Mouse (Mus musculus) heart, embryonic 12.5 days (tissue): ENCODE measurements around the gene Patj. TPM values are rescaled to one million over a fixed set of nuclear protein-coding genes. Genes with fewer than 3 reads are reported as not detected.
"Not testable (repeated sequence)": the region's sequence is repeated elsewhere in the genome, so short reads cannot be mapped to it uniquely, and the experiment has no call there.

ENCODE experiments used
- ATAC-seq: fragments of 200-750 bp; cut with Nextera tagmentation; 2 replicates; pipeline ENCODE4 v1.8.0; 2017; ENCODE audit warnings: moderate TSS enrichment, moderate library complexity; ENCODE audit not compliant: insufficient number of reproducible peaks, low FRiP score
- H3K27ac ChIP-seq: fragments of 300-500 bp; sonication (generic); 2 replicates; pipeline ENCODE4 v1.5.1; 2016; ENCODE audit warnings: mild to moderate bottlenecking, moderate library complexity; ENCODE audit not compliant: poor library complexity, severe bottlenecking
- H3K27me3 ChIP-seq: fragments of 300-500 bp; sonication (generic); replicated peaks from 2 replicates; pipeline ENCODE4 v1.6.1; 2016; ENCODE audit warnings: mild to moderate bottlenecking, moderate library complexity
- H3K36me3 ChIP-seq: fragments of 300-500 bp; sonication (generic); 2 replicates; pipeline ENCODE4 v1.6.1; 2016; ENCODE audit warnings: mild to moderate bottlenecking, moderate library complexity
- H3K4me1 ChIP-seq: fragments of 300-500 bp; sonication (generic); replicated peaks from 2 replicates; pipeline ENCODE4 v1.6.1; 2016; ENCODE audit warnings: mild to moderate bottlenecking
- H3K4me2 ChIP-seq: fragments of 300-500 bp; sonication (generic); 2 replicates; pipeline ENCODE4 v1.6.1; 2016; ENCODE audit warnings: mild to moderate bottlenecking, moderate library complexity
- H3K4me3 ChIP-seq: fragments of 300-500 bp; sonication (generic); 2 replicates; pipeline ENCODE4 v1.5.1; 2016; ENCODE audit warnings: mild to moderate bottlenecking
- H3K9ac ChIP-seq: fragments of 300-500 bp; sonication (generic); 2 replicates; pipeline ENCODE4 v1.6.1; 2016; ENCODE audit warnings: mild to moderate bottlenecking, moderate library complexity
- H3K9me3 ChIP-seq: fragments of 300-500 bp; sonication (generic); replicated peaks from 2 replicates; pipeline ENCODE4 v1.6.1; 2016; ENCODE audit warnings: mild to moderate bottlenecking, moderate library complexity
- WGBS: fragments of 180-500 bp; shearing (Covaris S2); methylation state at CpG from one replicate; pipeline ENCODE4 v1.1.7; 2016; 5-methylcytosine and 5-hydroxymethylcytosine counted together
- polyA plus RNA-seq: library from polyadenylated mRNA; unstranded; fragments of >200 nt; fragmentation: Nextera tagmentation; extraction: Ambion mirVana; gene quantifications from 2 replicates; pipeline ENCODE4 v1.2.1, GENCODE M21; 2016

Gene Patj
- polyA plus RNA-seq, 1 experiment from 2014 or later, result 14.8 TPM

GRCm38 (mm10) chr4:98403492-98403891, 7.9 kb downstream of the Patj start:
- Histone ChIP-seq H3K27ac (no peak overlapping the region), H3K4me3 (no peak overlapping the region), H3K4me2 (no peak overlapping the region), H3K9me3 (no peaks in the 10 kb centered on the region), H3K4me1 (peaks cover 16% of the 10 kb centered on the region), H3K27me3 (no peaks in the 10 kb centered on the region), H3K36me3 (peaks cover 5% of the 10 kb centered on the region; the same call in 1 of the 2 replicates), H3K9ac (no peak overlapping the region)
- WGBS, result 63% methylated on average over 4 of the region's 4 CpGs
- no peak for ATAC-seq

- Histone ChIP-seq H3K27ac (no peak overlapping the region), H3K4me1 (peaks cover 16% of the 10 kb centered on the region), H3K4me2 (no peak overlapping the region), H3K9me3 (no peaks in the 10 kb centered on the region), H3K36me3 (peaks cover 5% of the 10 kb centered on the region; the same call in 1 of the 2 replicates), H3K27me3 (no peaks in the 10 kb centered on the region), H3K9ac (no peak overlapping the region), H3K4me3 (no peak overlapping the region)
- 82% methylated on average over 6 of the region's 6 CpGs for WGBS
- ATAC-seq, result no peak
These were observed 8.8 kb downstream of the Patj start for GRCm38 (mm10) chr4:98404412-98404811.

GRCm38 (mm10) chr4:98408455-98408854, 12.9 kb downstream of the Patj start:
- 85% methylated on average over 4 of the region's 4 CpGs for WGBS

GRCm38 (mm10) chr4:98415150-98415549, 19.6 kb downstream of the Patj start:
- not testable (repeated sequence) for H3K9ac ChIP-seq, H3K27ac ChIP-seq, H3K9me3 ChIP-seq, ATAC-seq, H3K27me3 ChIP-seq, H3K4me2 ChIP-seq, H3K4me1 ChIP-seq, H3K4me3 ChIP-seq
- H3K36me3 ChIP-seq, result peaks cover 39% of the 10 kb centered on the region
- 87% methylated on average over 8 of the region's 8 CpGs for WGBS

More at GRCm38 (mm10) chr4:98408455-98408854, 12.9 kb downstream of the Patj start:
- no peaks in the 10 kb centered on the region for H3K27me3 ChIP-seq
- no peaks in the 10 kb centered on the region for H3K9me3 ChIP-seq
- peaks cover 26% of the 10 kb centered on the region for H3K36me3 ChIP-seq
- H3K4me1 ChIP-seq, result peaks cover 7% of the 10 kb centered on the region; the same call in 1 of the 2 replicates
- no peak for ATAC-seq
- H3K9ac ChIP-seq, result no peak overlapping the region
- H3K27ac ChIP-seq, result no peak overlapping the region
- no peak overlapping the region for H3K4me3 ChIP-seq
- no peak overlapping the region for H3K4me2 ChIP-seq

GRCm38 (mm10) chr4:98428371-98428770, 32.8 kb downstream of the Patj start:
- H3K27me3 ChIP-seq, result no peaks in the 10 kb centered on the region
- H3K4me2 ChIP-seq, result no peak overlapping the region
- no peak for ATAC-seq
- H3K9ac ChIP-seq, result no peak overlapping the region
- WGBS, result 48% methylated on average over 8 of the region's 8 CpGs
- H3K36me3 ChIP-seq, result peaks cover 20% of the 10 kb centered on the region; the same call in 1 of the 2 replicates
- no peaks in the 10 kb centered on the region for H3K9me3 ChIP-seq
- no peaks in the 10 kb centered on the region; the same call in none of the 2 replicates for H3K4me1 ChIP-seq
- no peak overlapping the region for H3K4me3 ChIP-seq
- H3K27ac ChIP-seq, result no peak overlapping the region

GRCm38 (mm10) chr4:98435641-98436457, 40.3 kb downstream of the Patj start:
- Histone ChIP-seq H3K36me3 (peaks cover 12% of the 10 kb centered on the region; the same call in 1 of the 2 replicates), H3K9ac (no peak overlapping the region), H3K27ac (no peak overlapping the region), H3K27me3 (no peaks in the 10 kb centered on the region), H3K9me3 (no peaks in the 10 kb centered on the region), H3K4me1 (0 out of 2 replicates have a peak, but pooled peaks cover 6% of the 10 kb centered on the region), H3K4me3 (no peak overlapping the region), H3K4me2 (no peak overlapping the region)
- ATAC-seq, result no peak; the same call in 1 of the 2 replicates
- 78% methylated on average over 10 of the region's 10 CpGs for WGBS

GRCm38 (mm10) chr4:98436664-98437363, 41.2 kb downstream of the Patj start:
- Histone ChIP-seq H3K27ac (no peak overlapping the region), H3K4me3 (no peak overlapping the region), H3K36me3 (0 out of 2 replicates have a peak, but pooled peaks cover 3% of the 10 kb centered on the region), H3K27me3 (no peaks in the 10 kb centered on the region), H3K4me1 (0 out of 2 replicates have a peak, but pooled peaks cover 6% of the 10 kb centered on the region), H3K9me3 (no peaks in the 10 kb centered on the region), H3K4me2 (no peak overlapping the region), H3K9ac (no peak overlapping the region)
- 65% methylated on average over 12 of the region's 12 CpGs for WGBS
- ATAC-seq, result no peak

GRCm38 (mm10) chr4:98439261-98440005, 43.8 kb downstream of the Patj start:
- Histone ChIP-seq H3K27me3 (no peaks in the 10 kb centered on the region), H3K27ac (no peak overlapping the region), H3K9ac (no peak overlapping the region), H3K4me1 (peaks cover 10% of the 10 kb centered on the region; the same call in 1 of the 2 replicates), H3K4me3 (no peak overlapping the region), H3K4me2 (no peak overlapping the region), H3K9me3 (no peaks in the 10 kb centered on the region), H3K36me3 (no peaks in the 10 kb centered on the region)
- no peak for ATAC-seq
- 85% methylated on average over 8 of the region's 8 CpGs for WGBS

GRCm38 (mm10) chr4:98441248-98441647, 45.7 kb downstream of the Patj start:
- H3K27me3 ChIP-seq, result no peaks in the 10 kb centered on the region
- no peak overlapping the region for H3K4me3 ChIP-seq
- no peak for ATAC-seq
- no peaks in the 10 kb centered on the region for H3K9me3 ChIP-seq
- no peak overlapping the region for H3K27ac ChIP-seq
- peaks cover 7% of the 10 kb centered on the region; the same call in 1 of the 2 replicates for H3K4me1 ChIP-seq
- 79% methylated on average over 3 of the region's 3 CpGs for WGBS
- no peak overlapping the region for H3K9ac ChIP-seq
- H3K4me2 ChIP-seq, result no peak overlapping the region
- H3K36me3 ChIP-seq, result no peaks in the 10 kb centered on the region

- Histone ChIP-seq H3K9ac (no peak overlapping the region), H3K4me1 (peaks cover 5% of the 10 kb centered on the region; the same call in 1 of the 2 replicates), H3K9me3 (no peaks in the 10 kb centered on the region), H3K27me3 (no peaks in the 10 kb centered on the region), H3K27ac (no peak overlapping the region), H3K36me3 (no peaks in the 10 kb centered on the region), H3K4me3 (no peak overlapping the region), H3K4me2 (no peak overlapping the region)
- ATAC-seq, result no peak
- 74% methylated on average over 10 of the region's 10 CpGs for WGBS
These were observed 49.0 kb downstream of the Patj start for GRCm38 (mm10) chr4:98444437-98445139.
